Mouse (Mus musculus): ENCODE data around the gene Cwc22. TPM values are rescaled to one million over a fixed set of nuclear protein-coding genes. Genes with fewer than 3 reads are reported as not detected.

Gene Cwc22
- polyA plus RNA-seq, 1 experiment from 2014 or later, result 36.8 TPM

DNA sequence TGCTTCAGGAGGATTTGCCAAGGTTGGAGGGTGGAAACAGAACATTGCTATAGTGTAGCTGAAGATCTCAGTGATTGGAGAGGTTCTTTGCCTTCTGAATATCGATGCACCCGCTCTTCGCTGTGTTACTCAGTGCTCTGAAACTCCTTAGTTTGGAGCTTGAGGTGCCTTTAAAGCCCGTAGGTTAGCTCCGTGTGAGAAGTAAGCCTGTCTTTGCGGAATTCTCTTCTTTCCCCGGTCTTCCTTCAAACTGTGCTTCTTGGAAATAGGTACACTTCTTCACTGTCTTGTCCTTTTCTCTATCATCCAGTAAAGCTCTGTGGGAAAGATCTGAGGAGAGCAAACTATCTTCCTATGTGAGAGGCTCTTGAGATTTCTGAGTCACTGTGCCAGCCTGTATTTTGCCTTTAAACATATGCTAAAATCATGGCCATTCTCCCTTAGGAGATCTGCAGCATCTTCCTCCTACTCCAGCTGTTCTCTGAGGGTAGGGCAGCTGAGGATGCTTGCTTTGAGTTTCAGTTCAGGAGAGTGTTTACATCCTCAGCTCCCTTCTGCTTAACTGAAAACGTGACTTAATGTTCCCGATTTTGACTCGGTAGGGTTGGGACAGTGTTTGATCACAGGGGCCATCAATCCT is 60.6 kb downstream of the Cwc22 start:
- ATAC-seq (ENCODE audit: insufficient read depth, low FRiP score, low TSS enrichment), result no peak
- no peak overlapping the region for H3K4me2 ChIP-seq (ENCODE audit: low read depth)
- WGBS, result 87% methylated on average over 10 of the region's 10 CpGs

GRCm38 (mm10) chr2:77885036-77885435 is 61.1 kb downstream of the Cwc22 start:
- Histone ChIP-seq H3K9me3 (ENCODE audit: control insufficient read depth, low read length) (no peaks in the 10 kb centered on the region), H3K27ac (ENCODE audit: low read depth, low read length) (no peak overlapping the region), H3K4me2 (ENCODE audit: low read depth) (no peak overlapping the region), H3K9ac (ENCODE audit: low read length) (no peak overlapping the region), H3K27me3 (ENCODE audit: control insufficient read depth, insufficient read depth, low read length) (no peaks in the 10 kb centered on the region), H3K4me3 (ENCODE audit: low read depth, low read length) (no peak overlapping the region), H3K36me3 (ENCODE audit: control insufficient read depth, insufficient read depth, low read length) (no peaks in the 10 kb centered on the region), H3K4me1 (ENCODE audit: control insufficient read depth, insufficient read depth, low read length) (no peaks in the 10 kb centered on the region)
- DNase-seq (ENCODE audit: low spot score) (no peak), ATAC-seq (ENCODE audit: insufficient read depth, low FRiP score, low TSS enrichment) (no peak)
- WGBS, result 93% methylated on average over 6 of the region's 6 CpGs

More for the DNA sequence above, 60.6 kb downstream of the Cwc22 start:
- Histone ChIP-seq H3K9ac (ENCODE audit: low read length) (no peak overlapping the region), H3K4me1 (ENCODE audit: control insufficient read depth, insufficient read depth, low read length) (no peaks in the 10 kb centered on the region), H3K27ac (ENCODE audit: low read depth, low read length) (no peak overlapping the region), H3K36me3 (ENCODE audit: control insufficient read depth, insufficient read depth, low read length) (no peaks in the 10 kb centered on the region), H3K27me3 (ENCODE audit: control insufficient read depth, insufficient read depth, low read length) (no peaks in the 10 kb centered on the region), H3K9me3 (ENCODE audit: control insufficient read depth, low read length) (no peaks in the 10 kb centered on the region), H3K4me3 (ENCODE audit: low read depth, low read length) (no peak overlapping the region)
- no peak for DNase-seq (ENCODE audit: low spot score)

DNA sequence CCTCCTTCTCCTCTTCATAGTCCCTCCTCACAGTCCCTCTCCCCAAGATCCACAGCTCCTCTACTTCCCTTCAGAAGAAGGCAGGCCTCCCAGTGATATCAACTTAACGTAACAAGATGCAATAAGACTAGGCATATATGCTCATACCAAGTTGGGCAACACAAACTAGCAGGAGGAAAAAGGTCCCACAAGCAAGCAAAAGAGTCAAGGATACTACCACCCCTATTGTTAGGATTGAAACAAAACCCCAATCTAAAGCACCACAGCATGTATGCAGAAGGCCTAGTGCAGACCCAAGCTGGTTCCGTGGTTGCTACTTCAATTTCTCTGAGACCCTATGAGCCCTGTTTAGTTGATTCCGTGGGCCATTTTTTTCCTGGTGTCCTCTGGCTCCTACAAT is 61.7 kb downstream of the Cwc22 start:
- DNase-seq (ENCODE audit: low spot score), result no peak
- WGBS, result 89% methylated on average over 3 of the region's 3 CpGs
- no peaks in the 10 kb centered on the region for H3K27me3 ChIP-seq (ENCODE audit: control insufficient read depth, insufficient read depth, low read length)

GRCm38 (mm10) chr2:77882961-77883360 is 63.2 kb downstream of the Cwc22 start:
- H3K4me2 ChIP-seq (ENCODE audit: low read depth), result no peak overlapping the region
- no peaks in the 10 kb centered on the region for H3K36me3 ChIP-seq (ENCODE audit: control insufficient read depth, insufficient read depth, low read length)
- 89% methylated on average over 4 of the region's 4 CpGs for WGBS
- no peaks in the 10 kb centered on the region for H3K9me3 ChIP-seq (ENCODE audit: control insufficient read depth, low read length)
- no peak overlapping the region for H3K4me3 ChIP-seq (ENCODE audit: low read depth, low read length)
- no peak overlapping the region for H3K27ac ChIP-seq (ENCODE audit: low read depth, low read length)
- DNase-seq (ENCODE audit: low spot score), result no peak
- no peak for ATAC-seq (ENCODE audit: insufficient read depth, low FRiP score, low TSS enrichment)
- no peak overlapping the region for H3K9ac ChIP-seq (ENCODE audit: low read length)
- no peaks in the 10 kb centered on the region for H3K4me1 ChIP-seq (ENCODE audit: control insufficient read depth, insufficient read depth, low read length)
- H3K27me3 ChIP-seq (ENCODE audit: control insufficient read depth, insufficient read depth, low read length), result no peaks in the 10 kb centered on the region

More for the DNA sequence above, 61.7 kb downstream of the Cwc22 start:
- ATAC-seq (ENCODE audit: insufficient read depth, low FRiP score, low TSS enrichment), result no peak
- H3K9ac ChIP-seq (ENCODE audit: low read length), result no peak overlapping the region
- H3K4me2 ChIP-seq (ENCODE audit: low read depth), result no peak overlapping the region
- H3K36me3 ChIP-seq (ENCODE audit: control insufficient read depth, insufficient read depth, low read length), result no peaks in the 10 kb centered on the region
- no peaks in the 10 kb centered on the region for H3K4me1 ChIP-seq (ENCODE audit: control insufficient read depth, insufficient read depth, low read length)
- H3K4me3 ChIP-seq (ENCODE audit: low read depth, low read length), result no peak overlapping the region
- no peaks in the 10 kb centered on the region for H3K9me3 ChIP-seq (ENCODE audit: control insufficient read depth, low read length)
- no peak overlapping the region for H3K27ac ChIP-seq (ENCODE audit: low read depth, low read length)

- no peaks in the 10 kb centered on the region for H3K36me3 ChIP-seq (ENCODE audit: control insufficient read depth, insufficient read depth, low read length)
- H3K4me2 ChIP-seq (ENCODE audit: low read depth), result no peak overlapping the region
- ATAC-seq (ENCODE audit: insufficient read depth, low FRiP score, low TSS enrichment), result no peak
- no peaks in the 10 kb centered on the region for H3K9me3 ChIP-seq (ENCODE audit: control insufficient read depth, low read length)
- no peak for DNase-seq (ENCODE audit: low spot score)
- H3K4me3 ChIP-seq (ENCODE audit: low read depth, low read length), result no peak overlapping the region
- WGBS, result 89% methylated on average over 5 of the region's 5 CpGs
- H3K4me1 ChIP-seq (ENCODE audit: control insufficient read depth, insufficient read depth, low read length), result no peaks in the 10 kb centered on the region
- no peaks in the 10 kb centered on the region for H3K27me3 ChIP-seq (ENCODE audit: control insufficient read depth, insufficient read depth, low read length)
- no peak overlapping the region for H3K9ac ChIP-seq (ENCODE audit: low read length)
- no peak overlapping the region for H3K27ac ChIP-seq (ENCODE audit: low read depth, low read length)
Measured at GRCm38 (mm10) chr2:77881301-77882199, 64.6 kb downstream of the Cwc22 start.

GRCm38 (mm10) chr2:77880351-77880750 is 65.8 kb downstream of the Cwc22 start:
- no peaks in the 10 kb centered on the region for H3K36me3 ChIP-seq (ENCODE audit: control insufficient read depth, insufficient read depth, low read length)
- 82% methylated on average over 1 of the region's 1 CpGs for WGBS
- ATAC-seq (ENCODE audit: insufficient read depth, low FRiP score, low TSS enrichment), result no peak

GRCm38 (mm10) chr2:77879736-77880135 is 66.4 kb downstream of the Cwc22 start:
- ATAC-seq (ENCODE audit: insufficient read depth, low FRiP score, low TSS enrichment) (no peak), DNase-seq (ENCODE audit: low spot score) (no peak)
- H3K4me3 ChIP-seq (ENCODE audit: low read depth, low read length), result no peak overlapping the region
- H3K36me3 ChIP-seq (ENCODE audit: control insufficient read depth, insufficient read depth, low read length), result no peaks in the 10 kb centered on the region
- H3K27me3 ChIP-seq (ENCODE audit: control insufficient read depth, insufficient read depth, low read length), result no peaks in the 10 kb centered on the region
- H3K9ac ChIP-seq (ENCODE audit: low read length), result no peak overlapping the region
- H3K4me2 ChIP-seq (ENCODE audit: low read depth), result no peak overlapping the region
- H3K4me1 ChIP-seq (ENCODE audit: control insufficient read depth, insufficient read depth, low read length), result no peaks in the 10 kb centered on the region
- no peaks in the 10 kb centered on the region for H3K9me3 ChIP-seq (ENCODE audit: control insufficient read depth, low read length)
- 77% methylated on average over 5 of the region's 5 CpGs for WGBS
- H3K27ac ChIP-seq (ENCODE audit: low read depth, low read length), result no peak overlapping the region

More at GRCm38 (mm10) chr2:77880351-77880750, 65.8 kb downstream of the Cwc22 start:
- H3K27ac ChIP-seq (ENCODE audit: low read depth, low read length), result no peak overlapping the region
- H3K9ac ChIP-seq (ENCODE audit: low read length), result no peak overlapping the region
- DNase-seq (ENCODE audit: low spot score), result no peak
- H3K4me2 ChIP-seq (ENCODE audit: low read depth), result no peak overlapping the region
- H3K9me3 ChIP-seq (ENCODE audit: control insufficient read depth, low read length), result no peaks in the 10 kb centered on the region
- H3K27me3 ChIP-seq (ENCODE audit: control insufficient read depth, insufficient read depth, low read length), result no peaks in the 10 kb centered on the region
- H3K4me3 ChIP-seq (ENCODE audit: low read depth, low read length), result no peak overlapping the region
- H3K4me1 ChIP-seq (ENCODE audit: control insufficient read depth, insufficient read depth, low read length), result no peaks in the 10 kb centered on the region

DNA sequence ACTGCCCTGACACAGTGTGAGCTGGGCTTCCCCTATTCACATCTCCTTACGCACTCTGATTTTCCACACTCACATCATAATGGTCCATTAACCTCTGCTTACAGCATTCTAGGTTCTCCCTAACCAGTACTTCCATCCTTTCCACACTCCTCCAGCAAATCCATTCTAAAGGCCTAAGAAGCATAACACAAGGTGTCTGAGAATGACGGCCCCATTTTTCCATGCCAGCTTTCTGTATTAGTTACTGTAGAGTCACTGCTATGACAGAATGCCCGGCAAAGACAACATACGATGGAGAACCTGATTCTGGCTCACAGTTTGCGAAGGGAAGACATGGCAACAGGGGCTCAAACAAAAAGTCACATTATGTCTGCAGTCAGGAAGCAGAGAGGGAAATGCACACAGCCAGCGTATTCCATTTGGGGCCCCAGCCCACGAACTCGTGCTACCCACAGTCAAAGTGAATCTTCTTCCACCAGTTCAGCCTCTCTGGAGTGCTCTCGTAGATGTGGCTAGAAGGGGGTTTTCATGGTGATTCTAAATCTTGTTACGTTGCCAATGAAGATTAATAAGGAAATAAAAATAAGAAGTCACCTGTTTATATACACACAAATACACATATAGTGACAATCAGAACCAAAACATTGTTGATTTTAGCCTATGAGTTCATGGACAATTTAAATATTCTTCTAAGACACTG is 68.9 kb downstream of the Cwc22 start:
- Histone ChIP-seq H3K4me1 (ENCODE audit: control insufficient read depth, insufficient read depth, low read length) (no peaks in the 10 kb centered on the region), H3K9me3 (ENCODE audit: control insufficient read depth, low read length) (no peaks in the 10 kb centered on the region), H3K27ac (ENCODE audit: low read depth, low read length) (no peak overlapping the region), H3K9ac (ENCODE audit: low read length) (no peak overlapping the region), H3K4me2 (ENCODE audit: low read depth) (no peak overlapping the region), H3K4me3 (ENCODE audit: low read depth, low read length) (no peak overlapping the region), H3K27me3 (ENCODE audit: control insufficient read depth, insufficient read depth, low read length) (no peaks in the 10 kb centered on the region), H3K36me3 (ENCODE audit: control insufficient read depth, insufficient read depth, low read length) (no peaks in the 10 kb centered on the region)
- 91% methylated on average over 10 of the region's 10 CpGs for WGBS
- DNase-seq (ENCODE audit: low spot score), result no peak
- no peak for ATAC-seq (ENCODE audit: insufficient read depth, low FRiP score, low TSS enrichment)
